Mouse (Mus musculus) heart, postnatal 10 days (tissue): ENCODE measurements at regions not wholly inside any gene's neighbourhood (a gene's known extent, or its start where the extent isn't known, plus 50 kb on each side); places are given as distances from the start of the nearest gene placed in this dataset.

Experiments
- DNase-seq, 2 experiments: peaks; one replicate each; pipeline ENCODE4 v3.0.0; 2021
- intact Hi-C: fragments of 180-260 bp; cut with DNase I; formaldehyde crosslinking; loops from one replicate; pipeline ENCODE4 v1.15.1; 2025

DNA sequence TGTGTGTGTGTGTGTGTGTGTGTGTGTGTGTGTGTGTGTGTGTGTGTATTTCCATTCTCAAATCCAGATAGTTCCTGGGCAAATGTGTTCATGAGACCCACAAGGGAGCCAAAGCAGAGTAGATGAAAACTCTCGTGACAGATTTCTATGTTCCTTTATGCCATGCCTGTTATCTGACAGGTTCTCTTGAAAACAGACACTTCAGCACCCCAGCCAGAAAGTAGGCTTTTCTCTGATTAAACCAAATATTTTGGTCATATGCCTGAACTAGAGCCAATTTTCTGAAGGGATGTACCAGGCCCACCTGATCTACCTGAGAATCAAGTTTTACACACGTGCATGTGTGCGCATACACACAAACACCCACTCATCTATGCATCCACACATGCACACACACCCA is 95.5 kb downstream of the Psat1 start:
- intact Hi-C loops: no loop called here
- no peak for DNase-seq

DNA sequence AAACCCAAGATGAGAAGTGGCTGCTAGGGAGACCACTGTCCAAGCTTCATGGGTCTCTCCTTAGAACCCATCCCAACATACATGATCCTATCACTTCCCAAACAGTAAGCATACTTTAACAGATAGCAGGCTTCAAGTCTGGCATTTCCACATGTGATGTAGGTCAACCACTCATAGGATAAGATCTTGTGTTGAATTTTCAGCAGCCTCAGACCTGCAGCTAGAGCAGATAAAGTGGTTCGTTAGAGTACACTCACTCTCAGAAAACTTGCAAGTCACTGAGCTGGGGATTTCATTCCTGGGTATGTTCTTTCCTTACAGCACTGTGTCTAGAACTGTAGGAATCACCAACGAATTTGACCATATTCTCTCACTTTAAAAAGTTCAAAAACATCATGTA is 96.4 kb downstream of the Psat1 start:
- no peak for DNase-seq
- intact Hi-C loops: no loop called here

DNA sequence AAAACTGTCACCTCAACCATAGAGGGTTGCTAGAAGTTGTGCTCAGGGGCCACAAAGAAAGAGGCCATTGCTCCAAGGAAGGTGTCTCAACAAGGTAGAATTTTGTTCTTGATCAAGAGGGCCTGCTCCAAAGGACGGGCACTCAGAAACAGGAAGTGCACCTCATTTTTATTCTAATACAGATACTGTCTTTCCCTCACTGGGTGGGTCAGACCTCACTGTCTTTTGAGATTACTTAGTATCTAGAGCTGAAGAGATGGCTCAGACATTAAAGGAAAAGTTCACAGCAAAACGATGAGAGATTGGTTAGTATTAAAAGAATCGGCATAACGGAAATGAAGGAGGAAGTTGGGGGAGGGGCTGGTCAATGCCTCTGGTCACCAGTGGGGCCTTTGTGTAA is 97.9 kb downstream of the Psat1 start:
- intact Hi-C loops: no loop called here
- no peak for DNase-seq

DNA sequence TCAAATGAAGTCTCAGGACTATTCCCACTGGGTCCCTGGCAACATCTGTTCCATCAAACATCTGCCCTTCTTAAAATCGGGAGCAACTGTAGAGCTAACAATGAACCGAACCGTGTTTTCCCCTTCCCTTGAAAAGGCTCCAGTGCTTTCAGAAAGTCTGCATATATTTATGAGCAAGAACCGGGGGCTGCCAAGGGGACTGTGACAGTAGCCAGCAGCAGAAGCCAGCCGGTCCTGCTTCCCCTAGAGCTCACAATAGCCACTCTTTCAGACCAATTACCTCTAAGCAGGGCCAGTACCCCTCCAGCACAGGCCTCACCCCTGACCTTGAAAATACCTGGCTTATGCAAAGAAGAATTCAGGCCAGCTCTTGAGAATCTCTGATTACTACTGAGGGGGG is 108.8 kb downstream of the Psat1 start:
- intact Hi-C loops: no loop called here
- peak; percentile 10 for DNase-seq

DNA sequence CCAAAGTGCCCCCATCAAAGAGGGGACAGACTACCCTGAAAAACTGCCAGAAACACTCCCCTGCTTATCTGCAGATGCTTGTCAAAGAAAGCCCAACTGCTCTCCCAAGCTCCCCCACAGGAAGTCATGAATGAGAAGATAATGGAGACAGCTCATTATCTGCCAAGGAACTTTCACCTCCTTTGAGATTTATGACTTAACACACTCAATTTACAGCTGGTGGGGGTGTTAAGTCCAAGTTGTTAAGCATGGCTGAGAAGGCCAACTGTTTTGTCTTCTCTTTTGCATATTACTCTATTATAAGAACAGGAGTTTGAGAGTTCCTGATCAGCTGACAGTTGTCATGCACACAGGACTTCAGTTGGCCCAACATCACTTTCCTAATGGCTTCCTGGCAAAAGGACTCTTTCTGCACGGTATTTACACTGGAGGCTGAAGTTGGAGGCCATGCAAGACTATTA is 109.4 kb downstream of the Psat1 start:
- DNase-seq: peak; percentile 37 to 39
- intact Hi-C loops: no loop called here

DNA sequence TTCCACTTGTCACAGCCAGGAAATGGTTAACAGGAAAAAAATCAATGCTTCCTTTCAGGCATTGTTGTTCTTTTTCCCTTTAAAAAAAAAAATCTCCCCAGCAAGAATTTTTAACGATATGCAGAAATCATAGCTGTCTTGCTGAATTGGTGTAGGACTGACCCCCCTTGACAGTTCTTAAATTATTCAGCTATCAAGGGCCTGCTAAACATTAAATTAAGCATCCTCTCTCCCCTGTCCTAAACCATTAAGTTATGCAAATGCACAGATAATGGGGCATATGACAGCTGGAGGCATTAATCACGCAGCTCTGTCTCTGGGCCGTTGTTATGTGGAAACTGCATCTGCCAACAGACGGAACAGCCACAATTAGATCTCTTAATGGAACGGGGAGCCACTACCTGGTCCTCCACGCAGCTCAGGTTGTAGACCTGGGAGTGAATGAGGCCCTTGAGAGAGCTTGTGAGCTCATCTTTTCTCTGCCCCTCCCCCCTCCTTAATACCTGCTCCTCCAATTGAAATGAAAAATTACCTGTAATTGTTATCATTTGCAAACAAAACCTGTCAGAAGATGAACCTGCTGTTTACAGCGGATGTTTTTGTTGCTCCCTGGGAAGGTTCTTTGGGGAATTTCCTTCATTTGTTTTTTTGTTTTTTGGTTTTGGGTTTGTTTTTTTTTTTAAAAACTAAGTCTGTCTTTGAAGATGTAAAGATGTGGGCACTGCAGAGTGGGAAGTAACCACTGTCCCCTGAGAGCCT is 110.0 kb downstream of the Psat1 start:
- intact Hi-C loops: no loop called here

DNA sequence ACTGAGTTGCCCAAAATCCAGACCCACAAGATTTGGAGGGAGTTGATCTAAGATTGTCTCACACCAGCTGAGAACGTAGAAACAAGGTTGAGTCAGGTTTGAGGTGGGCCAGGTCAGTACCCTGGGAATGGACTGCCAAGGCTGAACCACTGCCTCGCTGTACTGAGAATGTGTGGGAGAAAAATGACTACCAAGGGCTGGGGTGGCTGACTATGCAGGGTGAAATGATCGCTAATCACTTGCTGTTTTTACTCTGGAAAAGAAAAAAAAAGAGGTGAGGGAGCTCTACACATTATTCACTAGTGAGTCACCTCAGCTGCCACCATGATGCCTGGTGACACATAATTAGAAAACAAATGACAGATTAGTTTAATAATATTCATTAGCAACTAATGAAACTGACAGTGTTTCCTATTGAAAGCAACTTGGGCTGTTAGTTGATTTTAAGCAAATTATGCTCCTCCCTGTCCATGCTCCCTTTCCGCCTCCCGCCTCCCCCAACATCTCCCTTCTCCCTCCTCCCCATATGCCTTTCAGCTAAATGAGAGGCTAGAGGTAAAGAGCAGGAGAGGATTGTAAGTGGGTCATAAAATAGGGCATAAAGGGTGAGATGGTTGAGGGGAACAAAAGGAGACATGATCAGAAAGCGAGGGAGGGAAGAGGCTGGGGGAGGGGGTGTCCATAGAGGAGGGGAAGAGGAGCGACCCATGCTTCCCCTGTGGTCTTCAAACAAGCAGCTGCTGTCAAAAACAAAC is 110.8 kb downstream of the Psat1 start:
- intact Hi-C loops: no loop called here
- no peak for DNase-seq

More for the DNA sequence above, 110.0 kb downstream of the Psat1 start:
- peak; percentile 3 to 6 for DNase-seq

DNA sequence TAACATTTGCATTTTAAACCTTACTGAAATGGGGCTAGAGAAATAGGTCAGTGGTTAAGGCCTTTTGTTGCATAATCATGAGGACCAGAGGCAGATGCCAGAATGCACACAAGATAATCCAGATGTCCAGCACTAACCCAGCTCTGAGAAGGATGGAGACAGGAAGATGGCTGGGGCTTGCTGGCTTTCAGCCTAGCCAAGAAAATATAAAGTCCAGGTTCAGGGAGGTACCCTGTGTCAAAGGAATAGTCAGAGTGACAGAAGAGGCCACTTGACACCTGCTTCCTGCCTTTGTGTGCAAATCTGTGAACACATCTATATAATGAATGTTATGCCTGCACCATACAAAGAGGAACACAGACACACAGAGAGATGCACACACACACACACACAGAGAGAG is 116.8 kb downstream of the Psat1 start:
- DNase-seq: peak; percentile 6 to 16
- intact Hi-C loops: no loop called here

DNA sequence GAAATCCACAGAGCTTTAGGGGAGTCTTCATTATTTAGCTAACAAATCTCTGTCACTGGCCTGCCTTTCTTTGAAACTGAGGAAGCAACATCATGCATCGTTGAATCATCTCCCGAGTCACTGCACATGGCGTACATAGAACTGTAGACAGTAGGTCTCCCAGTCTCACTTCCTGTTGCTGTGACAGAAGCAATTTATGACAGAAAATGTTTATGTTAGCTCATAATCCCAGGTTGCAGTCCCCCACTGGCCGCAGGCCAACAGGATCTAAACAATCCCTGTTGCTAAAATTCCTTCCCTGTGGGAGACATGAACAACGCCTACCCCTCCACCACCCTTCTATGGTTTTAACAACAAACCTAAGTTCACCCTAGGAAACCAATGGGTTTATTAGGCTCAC is 118.0 kb downstream of the Psat1 start:
- intact Hi-C loops: no loop called here
- DNase-seq: no peak

DNA sequence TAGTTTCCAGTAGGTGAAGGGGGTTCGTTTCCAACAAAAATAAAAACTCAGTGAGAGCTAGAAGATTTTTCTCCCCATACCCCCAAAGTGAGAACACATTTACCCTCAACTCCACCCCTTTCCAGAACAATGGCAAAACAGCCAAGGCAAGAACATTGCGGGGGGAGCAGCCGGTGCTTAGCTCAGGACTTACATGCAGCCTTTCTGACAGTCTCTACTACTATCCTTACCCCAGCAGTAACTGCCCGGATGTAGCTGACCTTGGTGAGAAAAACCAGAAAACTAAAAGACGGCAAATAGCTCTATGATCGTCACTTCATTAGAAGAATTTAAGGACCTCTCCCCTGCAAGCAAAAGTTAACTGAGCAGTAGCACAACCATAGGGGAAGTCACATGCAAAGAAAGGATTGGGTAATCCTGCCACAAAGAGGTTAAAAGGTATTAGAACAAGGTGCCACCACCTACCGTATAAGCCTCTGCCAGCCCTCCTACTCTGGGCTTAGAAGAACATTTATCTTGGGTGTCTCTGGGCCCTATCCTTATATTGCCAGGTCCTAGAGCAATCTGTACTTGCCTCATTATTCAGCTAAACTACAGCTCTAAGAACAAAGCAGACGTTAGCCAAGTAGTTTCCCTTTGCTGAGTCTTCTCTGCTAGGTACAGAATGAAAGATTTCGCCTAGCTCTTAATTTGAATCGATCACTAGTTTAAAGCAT is 119.0 kb downstream of the Psat1 start:
- intact Hi-C loops: no loop called here

DNA sequence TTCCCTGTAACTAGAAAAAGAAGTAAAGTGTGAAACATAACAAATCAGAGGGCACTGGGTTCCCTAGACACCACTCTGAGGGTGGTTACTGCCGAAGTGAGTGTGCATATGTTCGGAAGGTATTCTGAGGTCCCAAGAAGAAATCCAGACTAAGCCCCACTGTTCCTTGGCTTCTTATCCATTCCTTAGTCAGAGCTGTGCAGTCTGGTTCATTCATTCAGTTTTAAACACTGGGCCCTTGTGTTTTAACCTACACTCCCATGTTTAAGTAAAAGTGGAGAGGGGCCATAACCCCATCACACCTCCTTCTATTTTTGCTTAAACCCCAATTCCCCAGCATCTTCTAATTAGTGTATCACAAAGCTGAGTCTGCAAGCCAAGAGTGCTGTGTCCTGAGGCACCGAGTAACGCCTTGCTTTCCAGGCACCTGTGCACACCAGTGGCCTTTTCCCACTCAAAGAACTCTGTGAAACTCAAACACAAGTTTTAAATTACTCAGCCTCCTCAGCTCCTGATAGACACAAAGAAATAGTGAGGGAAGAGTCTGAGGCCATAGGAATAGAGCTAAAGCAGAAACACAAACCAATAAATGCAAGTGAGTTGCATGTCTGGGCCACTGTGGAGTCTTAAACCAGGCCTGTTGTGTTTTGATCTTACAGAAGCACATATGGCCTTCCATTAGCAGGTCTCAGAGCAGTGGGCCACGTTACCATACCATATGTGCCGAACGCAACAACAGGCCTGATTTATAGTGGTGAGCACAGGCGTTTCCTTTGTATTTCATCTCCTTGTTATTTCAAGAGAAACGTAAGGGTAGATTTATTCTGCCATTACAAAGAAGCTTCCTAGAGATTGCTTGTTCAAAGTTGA is 119.8 kb downstream of the Psat1 start:
- intact Hi-C loops: no loop called here
- DNase-seq: no peak

More for the DNA sequence above, 119.0 kb downstream of the Psat1 start:
- DNase-seq: no peak

DNA sequence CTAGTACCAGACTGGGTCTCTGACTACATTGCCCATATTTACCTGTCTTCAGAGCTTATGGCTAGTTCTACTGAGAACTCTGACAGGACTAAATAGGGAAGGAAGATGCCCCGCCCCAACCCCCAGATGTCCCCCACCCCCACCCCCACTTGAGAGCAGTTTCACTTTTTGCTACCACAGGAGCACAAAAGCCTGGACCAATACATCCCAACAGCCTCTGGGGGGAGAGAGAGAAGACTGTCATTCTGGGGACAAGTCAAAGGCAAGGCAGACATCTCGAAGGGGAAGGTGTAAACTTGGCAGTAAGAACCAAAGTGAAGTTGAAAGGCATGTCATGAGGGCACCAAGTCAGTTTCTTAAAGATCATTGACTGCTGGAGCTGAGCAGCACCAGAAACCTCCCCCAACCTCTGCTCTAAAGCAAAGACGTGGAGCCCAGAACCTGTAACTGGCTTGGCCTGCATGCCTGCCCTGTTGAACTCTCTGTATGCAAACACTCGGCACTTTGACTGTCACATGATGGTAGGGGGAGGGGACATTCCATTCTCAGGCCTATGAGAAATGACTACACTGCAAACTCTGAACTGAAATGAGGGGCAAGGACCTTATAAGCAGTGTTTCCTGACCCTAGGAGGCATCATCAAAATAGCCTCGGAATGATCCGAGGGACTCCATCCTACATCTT is 123.3 kb downstream of the Psat1 start:
- intact Hi-C loops: no loop called here
- no peak for DNase-seq

DNA sequence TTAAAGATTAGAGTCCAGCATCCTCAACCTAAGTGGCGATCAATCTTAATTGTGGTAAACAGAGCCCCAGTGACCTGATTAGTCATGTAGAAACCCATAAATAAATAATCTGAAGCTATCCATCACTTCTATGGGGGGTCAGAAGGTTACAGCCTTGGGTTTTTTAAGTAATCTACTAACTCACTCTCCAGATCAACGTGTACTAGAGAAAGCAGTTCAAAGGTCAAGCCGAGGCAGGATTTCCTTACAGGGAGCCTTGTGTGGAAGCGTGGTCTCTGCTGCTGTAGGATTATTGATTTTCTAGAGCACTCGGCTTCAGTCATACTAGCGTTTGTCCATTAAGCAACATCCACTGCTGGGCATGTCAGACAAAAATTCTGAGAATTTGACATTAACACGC is 127.1 kb downstream of the Psat1 start:
- intact Hi-C loops: no loop called here
- no peak for DNase-seq

DNA sequence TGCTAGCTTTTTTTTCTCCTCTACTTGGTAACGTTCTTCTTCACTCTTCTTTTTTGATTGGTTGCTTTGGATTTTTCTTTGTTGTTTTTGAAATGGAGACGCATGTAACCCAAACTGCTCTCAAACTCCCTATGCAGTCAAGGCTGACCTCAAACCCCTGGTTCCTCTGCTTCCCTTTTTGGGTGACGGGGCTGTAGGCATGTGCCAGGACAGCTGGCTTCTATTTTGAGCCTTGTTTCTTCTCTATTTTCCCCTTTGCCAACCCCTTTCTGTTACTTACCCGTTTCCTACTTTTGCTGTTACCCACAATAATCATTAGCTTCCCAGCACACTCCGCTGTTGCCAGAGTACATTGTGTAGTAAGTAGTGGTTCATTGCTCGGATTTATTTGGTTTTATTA is 132.0 kb downstream of the Psat1 start:
- no peak for DNase-seq
- intact Hi-C loops: no loop called here

DNA sequence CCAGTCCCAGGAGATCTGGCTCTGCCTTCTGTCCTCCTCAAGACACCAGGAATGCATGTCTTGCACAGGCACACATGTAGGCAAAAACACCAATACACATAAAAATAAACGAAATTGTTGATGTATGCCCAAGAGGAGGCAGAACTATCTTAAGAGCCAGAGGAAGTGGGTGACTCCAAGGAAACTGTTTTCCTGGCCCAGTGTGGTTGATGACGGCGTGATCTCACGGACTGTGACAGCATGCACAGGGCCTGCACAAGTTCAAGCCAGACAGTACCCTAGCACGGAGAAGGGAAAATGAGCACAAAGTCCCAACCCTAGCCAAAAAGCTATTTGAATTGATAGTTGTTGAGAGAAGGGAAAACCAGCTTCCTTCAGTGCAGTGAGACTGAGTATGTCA is 138.1 kb downstream of the Psat1 start:
- intact Hi-C loops: no loop called here
- DNase-seq: no peak

DNA sequence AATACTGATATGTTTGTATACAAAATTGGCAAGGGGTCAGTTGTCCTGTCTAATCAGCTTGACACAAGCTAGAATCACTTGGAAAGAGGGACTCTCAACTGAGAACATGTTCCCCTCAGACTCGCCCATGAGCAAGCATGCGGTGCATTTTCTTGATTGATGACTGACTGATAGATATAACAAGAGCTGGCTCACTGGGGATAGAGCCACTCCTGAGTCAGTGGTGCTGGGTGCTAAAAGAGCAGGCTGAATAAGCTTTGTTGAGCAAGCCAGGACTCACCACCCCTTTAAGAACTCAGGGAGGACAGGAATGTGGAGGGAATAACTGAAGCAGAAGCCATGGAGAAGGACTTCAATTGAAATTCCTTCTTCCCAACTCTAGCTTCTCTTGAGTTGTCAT is 139.5 kb downstream of the Psat1 start:
- intact Hi-C loops: no loop called here
- DNase-seq: no peak

DNA sequence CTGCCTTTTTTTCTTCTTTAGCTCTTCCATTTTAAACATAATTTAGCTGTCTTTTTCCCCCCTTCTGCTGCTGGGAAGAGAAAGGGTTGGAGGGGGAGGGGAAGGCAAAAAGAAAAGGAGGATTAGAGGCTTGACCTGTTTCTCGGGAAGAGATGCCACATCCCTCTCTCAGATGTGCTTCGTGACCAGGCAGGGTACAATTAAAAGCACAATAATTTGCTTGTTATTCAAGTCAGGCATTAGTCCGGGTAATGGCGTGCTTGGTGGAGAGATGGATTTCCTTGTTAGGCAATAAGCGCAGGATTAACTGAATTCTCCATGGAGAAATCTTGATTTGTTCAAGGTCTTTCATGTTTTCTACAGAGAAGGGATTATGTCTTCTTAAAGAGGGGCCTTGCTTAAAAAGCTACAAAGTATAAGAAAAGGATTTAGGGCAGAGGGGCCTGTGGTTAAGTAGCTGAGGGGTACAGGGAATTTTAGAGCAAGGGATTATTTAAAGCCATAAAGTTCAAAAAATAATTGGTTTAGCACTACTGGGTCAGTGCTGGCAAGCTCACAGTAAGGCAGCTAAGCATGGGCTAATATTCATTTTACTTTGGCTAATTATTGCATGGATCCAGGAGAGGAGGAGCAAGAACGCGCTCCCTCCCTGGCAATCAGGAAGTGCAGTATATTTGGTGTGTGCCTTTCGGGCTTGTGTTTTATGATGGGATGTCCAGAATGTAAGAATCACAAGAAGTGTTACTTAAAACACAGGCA is 143.8 kb downstream of the Psat1 start:
- intact Hi-C loops: loop anchor here (5.0 kb wide), 3 partner anchors 64 to 1821 kb away; no protein-coding TSS in a partner anchor

DNA sequence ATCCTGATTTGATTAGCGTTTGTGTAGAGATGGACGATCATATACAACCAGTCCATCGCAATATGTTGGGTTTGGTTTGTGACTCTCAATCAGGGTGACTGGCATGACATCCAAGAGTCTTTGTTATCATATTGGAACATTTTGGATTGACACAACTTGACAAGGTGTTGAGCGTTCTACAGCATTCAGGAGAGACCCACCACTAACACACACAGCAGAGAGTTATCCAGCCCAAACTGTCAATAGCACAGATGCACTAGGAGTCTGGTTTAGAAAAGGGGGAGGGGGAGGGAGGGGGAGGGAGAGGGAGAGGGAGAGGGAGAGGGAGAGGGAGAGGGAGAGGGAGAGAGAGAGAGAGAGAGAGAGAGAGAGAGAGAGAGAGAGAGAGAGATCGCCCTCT is 144.5 kb downstream of the Psat1 start:
- intact Hi-C loops: loop anchor here (5.0 kb wide), 3 partner anchors 65 to 1820 kb away; no protein-coding TSS in a partner anchor

More for the DNA sequence above, 143.8 kb downstream of the Psat1 start:
- DNase-seq: no peak

More for the DNA sequence above, 144.5 kb downstream of the Psat1 start:
- DNase-seq: no peak
